28 mouse cellular contexts compared by ENCODE assay signal in genomic region chr6:145857428-145857827, GRCm38 (mm10). TPM values are rescaled to one million over a fixed set of nuclear protein-coding genes. Genes with fewer than 3 reads are reported as not detected.
A peak's percentile ranks its signal among the peaks of the same experiment; 100 is the strongest.
DNase-seq lines count a peak whose midpoint lies in the region; ATAC-seq and TF ChIP-seq lines count a peak whose summit lies in the region.
"Had no signal": no experiment of that assay in that cellular context is flagged by ENCODE, and none has a peak within 500 bp of the region (broad histone marks: within the 10 kb centered on the region; RNA-seq: fewer than 3 reads in every experiment).

No protein-coding gene starts in this region.

- H3K79me2 ChIP-seq in heart, adult 2 months (replicated peaks; ENCODE audit: control insufficient read depth, insufficient read depth, low read length) = 0 out of 2 replicates have a peak, but pooled peaks cover 1% of the 10 kb centered on the region

- H3K27me3 ChIP-seq in heart, adult 2 months (ENCODE audit: control insufficient read depth, insufficient read depth, low read length) = no peaks in the 10 kb centered on the region
- no peaks in the 10 kb centered on the region for H3K27me3 ChIP-seq in megakaryocyte, embryonic 14.5 days (replicated peaks)

- no peak for TF ChIP-seq EP300 in heart, adult 2 months (IDR thresholded peaks at IDR 0.05; ENCODE audit: insufficient read depth, low read depth, low read length)

- no peak overlapping the region for H3K27ac ChIP-seq in heart, adult 2 months
- H3K27ac ChIP-seq: embryonic facial prominence, embryonic 12.5 days; heart, embryonic 13.5 days; hindbrain, postnatal 0 days; intestine, embryonic 15.5 days; limb, embryonic 13.5 days; liver, embryonic 12.5 days; neural tube, embryonic 15.5 days had no signal

- TF ChIP-seq CTCF in heart, adult 2 months (IDR thresholded peaks at IDR 0.05) = no peak

- ATAC-seq in megakaryocyte, adult 5-6 weeks (ENCODE audit: poor library complexity, severe bottlenecking) = no peak
- ATAC-seq: CD4-positive, CD25-positive, alpha-beta regulatory T cell, adult 4 months; forebrain, embryonic 14.5 days; hindbrain, postnatal 0 days; intestine, embryonic 15.5 days; liver, embryonic 12.5 days; lung, postnatal 0 days had no signal

- DNase-seq in adrenal gland, postnatal 14 days = peak; percentile 55
- no peak for DNase-seq in adrenal gland, adult 8-10 months
- DNase-seq in heart, adult 2 months = peak; percentile 35 to 44
- DNase-seq in heart, postnatal 14 days = no peak
- no peak for DNase-seq in urinary bladder, adult 2 months (ENCODE audit: low spot score)
- DNase-seq: cerebellum, adult 9-10 months; embryo, embryonic 11 days; heart, postnatal 10 days; kidney, adult 8-10 months; kidney, postnatal 14 days; lung, adult 18-20 months; lung, postnatal 4 days; midbrain, embryonic 14.5 days; retina, postnatal 1 day; right cerebral cortex, postnatal 14 days; thymus, postnatal 4 days had no signal

- no peak for TF ChIP-seq POLR2A in heart, adult 2 months (IDR thresholded peaks at IDR 0.05; ENCODE audit: insufficient read depth, low read depth, low read length)

- intact Hi-C loops in heart, adult 2 months (cut with DNase I) = loop anchor here (1.0 kb wide), 1 partner anchor 306 kb away; no protein-coding TSS in a partner anchor
- intact Hi-C loops in heart, postnatal 14 days (cut with DNase I) = no loop called here

- peaks cover 11% of the 10 kb centered on the region for H3K36me3 ChIP-seq in heart, adult 2 months (ENCODE audit: control insufficient read depth, insufficient read depth, low read length)
- H3K36me3 ChIP-seq in megakaryocyte, embryonic 14.5 days (replicated peaks; ENCODE audit: low read length) = peaks cover 43% of the 10 kb centered on the region
- H3K36me3 ChIP-seq: embryonic facial prominence, embryonic 12.5 days; intestine, embryonic 15.5 days; limb, embryonic 13.5 days; liver, embryonic 12.5 days; neural tube, embryonic 15.5 days had no signal

- H3K4me3 ChIP-seq in heart, adult 2 months = no peak overlapping the region
- peak overlapping the region; percentile 59 for H3K4me3 ChIP-seq in megakaryocyte, embryonic 14.5 days (replicated peaks)
- H3K4me3 ChIP-seq: embryonic facial prominence, embryonic 12.5 days; heart, embryonic 13.5 days; intestine, embryonic 15.5 days; limb, embryonic 13.5 days; liver, embryonic 12.5 days; neural tube, embryonic 15.5 days had no signal

- WGBS in heart, adult 2 months = 69% methylated on average over 7 of the region's 7 CpGs

- H3K9me3 ChIP-seq in megakaryocyte, embryonic 14.5 days = no peaks in the 10 kb centered on the region
- H3K9me3 ChIP-seq: embryonic facial prominence, embryonic 12.5 days; heart, embryonic 13.5 days; intestine, embryonic 15.5 days; limb, embryonic 13.5 days; liver, embryonic 12.5 days; neural tube, embryonic 15.5 days had no signal

- 0 out of 2 replicates have a peak overlapping the region, but pooled peaks have one; percentile 2 for H3K9ac ChIP-seq in heart, adult 2 months (ENCODE audit: low read depth, low read length)
- H3K9ac ChIP-seq: embryonic facial prominence, embryonic 12.5 days; heart, embryonic 13.5 days; intestine, embryonic 15.5 days; limb, embryonic 13.5 days; liver, embryonic 12.5 days; neural tube, embryonic 15.5 days had no signal

- peaks cover 13% of the 10 kb centered on the region for H3K4me1 ChIP-seq in heart, adult 2 months (ENCODE audit: control insufficient read depth, insufficient read depth, low read length)
- peaks cover 76% of the 10 kb centered on the region for H3K4me1 ChIP-seq in megakaryocyte, embryonic 14.5 days

RNA-seq across cellular contexts. Expression of gene Bhlhe41, which starts 7.9 kb away (rescaled TPM):
- total RNA-seq in adrenal gland, postnatal 14 days (2021) = 4.5 and 4.6 TPM in 2 replicates
- total RNA-seq in adrenal gland, adult 8-10 months (2022) = 10 to 100 TPM; 21.7 to 62.2 (median 33.0) TPM
- total RNA-seq in heart, adult 2 months (2021) = 10 to 100 TPM; 10.4 to 32.3 TPM
- 4.7 and 4.9 TPM in 2 replicates for polyA plus RNA-seq in heart, adult 2 months (2012; rRNA removed)
- 10 to 100 TPM; 12.1 to 15.9 TPM for total RNA-seq in heart, postnatal 14 days (2021)
- polyA plus RNA-seq in megakaryocyte, embryonic 14.5 days (2012; ENCODE audit: insufficient read depth, low replicate concordance) = 4.1 and 8.5 TPM in 2 replicates
- total RNA-seq in megakaryocyte, adult 5-6 weeks (2015) = 0.02 TPM in 1 of 2 replicates, not detected in the other
- not detected in 2 replicates for total RNA-seq in megakaryocyte, adult 5-6 weeks (2017)
- 13.3 and 23.9 TPM in 2 replicates for polyA plus RNA-seq in urinary bladder, adult 2 months (2012; rRNA removed)

Comparison
In these comparisons a context has a peak if more than half of its experiments do, and no peak if none do; other contexts are left out.
1. DNase-seq: peak in adrenal gland, postnatal 14 days (single experiment) and heart, adult 2 months (2 of 2); none in adrenal gland, adult 8-10 months (single experiment), heart, postnatal 14 days (0 of 2) and urinary bladder, adult 2 months (single experiment).